In the genomic region with DNA sequence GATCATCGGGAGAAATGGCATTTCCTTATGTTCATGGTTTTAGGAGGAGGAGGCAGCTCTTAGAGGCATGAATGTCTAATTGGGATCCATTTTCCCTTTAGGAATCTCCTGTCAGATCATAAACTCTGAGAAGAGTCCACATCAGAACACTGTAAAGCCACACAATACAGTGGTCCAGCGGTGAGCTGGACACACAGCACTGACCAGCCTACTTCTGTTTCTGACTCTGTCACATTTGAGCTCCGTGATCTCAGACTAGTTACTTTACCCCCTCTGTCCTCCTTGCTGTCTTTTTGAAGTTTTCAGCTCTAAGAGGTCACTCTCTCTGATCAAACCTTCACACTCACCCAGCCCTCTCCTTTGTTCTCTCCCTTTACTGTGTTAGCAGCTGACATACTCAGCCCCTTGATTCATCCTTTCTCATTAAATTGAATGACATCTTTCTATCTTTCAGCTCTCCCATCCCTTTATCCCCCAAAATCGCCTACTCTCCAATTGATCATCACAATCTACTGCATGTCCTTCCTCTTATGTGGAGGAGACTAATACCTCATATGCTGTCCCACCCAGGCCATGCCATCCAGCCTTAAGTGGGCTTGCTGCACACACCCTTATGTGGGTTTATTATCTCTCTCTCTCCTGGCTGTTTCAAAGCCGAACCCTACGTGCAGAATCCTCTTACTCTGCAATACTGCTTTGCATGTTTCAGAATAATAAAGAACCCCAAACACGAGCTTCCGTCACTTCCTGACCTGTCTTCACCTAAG, we compare ENCODE assay signal across 16 mouse cellular contexts.
"Had no signal": no experiment of that assay in that cellular context is flagged by ENCODE, and none has a peak within 500 bp of the region (broad histone marks: within the 10 kb centered on the region; RNA-seq: fewer than 3 reads in every experiment).

No protein-coding gene starts in this region.

- H3K4me1 ChIP-seq: limb, embryonic 15.5 days; liver, embryonic 12.5 days; neural tube, embryonic 12.5 days had no signal

- H3K4me3 ChIP-seq: limb, embryonic 15.5 days; liver, embryonic 12.5 days; megakaryocyte, embryonic 14.5 days; neural tube, embryonic 12.5 days had no signal

- H3K36me3 ChIP-seq: limb, embryonic 15.5 days; liver, embryonic 12.5 days; neural tube, embryonic 12.5 days had no signal

- H3K27me3 ChIP-seq: limb, embryonic 15.5 days; liver, embryonic 12.5 days; neural tube, embryonic 12.5 days had no signal

- H3K4me2 ChIP-seq: limb, embryonic 15.5 days; liver, embryonic 12.5 days; lung, embryonic 14.5 days; neural tube, embryonic 12.5 days had no signal

- ATAC-seq: liver, embryonic 12.5 days had no signal

- H3K27ac ChIP-seq: kidney, postnatal 0 days; limb, embryonic 15.5 days; liver, embryonic 12.5 days; neural tube, embryonic 12.5 days had no signal

- H3K9me3 ChIP-seq: limb, embryonic 15.5 days; liver, embryonic 12.5 days; neural tube, embryonic 12.5 days had no signal

- H3K9ac ChIP-seq: limb, embryonic 15.5 days; liver, embryonic 12.5 days; lung, embryonic 14.5 days; neural tube, embryonic 12.5 days had no signal

- DNase-seq: kidney, adult 11 months; kidney, adult 9 months; kidney, postnatal 36 days; layer of hippocampus, adult 9-11 months; layer of hippocampus, postnatal 36 days; lung, embryonic 14.5 days; lung, postnatal 10 days; lung, postnatal 4 days; retina, postnatal 1 day; right cerebral cortex, postnatal 14 days; thymus, postnatal 36 days had no signal
